Mouse (Mus musculus) liver, embryonic 16.5 days (tissue): ENCODE measurements around the gene Zscan22. TPM values are rescaled to one million over a fixed set of nuclear protein-coding genes. Genes with fewer than 3 reads are reported as not detected.
A peak's percentile ranks its signal among the peaks of the same experiment; 100 is the strongest.
"Not testable (repeated sequence)": the region's sequence is repeated elsewhere in the genome, so short reads cannot be mapped to it uniquely, and the experiment has no call there.

ENCODE experiments used
- ATAC-seq: fragments of 200-750 bp; cut with Nextera tagmentation; 2 replicates; pipeline ENCODE4 v1.8.0; 2017; ENCODE audit warnings: low read depth, mild to moderate bottlenecking, moderate number of reproducible peaks, moderate library complexity
- H3K27ac ChIP-seq: fragments of 300-500 bp; sonication (generic); 2 replicates; pipeline ENCODE4 v1.5.1; 2014; ENCODE audit warnings: mild to moderate bottlenecking, low read length
- H3K27me3 ChIP-seq: fragments of 300-500 bp; sonication (generic); 2 replicates; pipeline ENCODE4 v1.6.1; 2014; ENCODE audit warnings: low read depth, low read length, mixed read lengths; ENCODE audit not compliant: control insufficient read depth, insufficient read depth
- H3K36me3 ChIP-seq: fragments of 300-500 bp; sonication (generic); 2 replicates; pipeline ENCODE4 v1.6.1; 2014; ENCODE audit warnings: mild to moderate bottlenecking; ENCODE audit not compliant: control insufficient read depth, insufficient read depth
- H3K4me1 ChIP-seq: fragments of 300-500 bp; sonication (generic); 2 replicates; pipeline ENCODE4 v1.6.1; 2014; ENCODE audit warnings: low read depth, low read length, mixed read lengths; ENCODE audit not compliant: control insufficient read depth
- H3K4me2 ChIP-seq: fragments of 300-500 bp; sonication (generic); 2 replicates; pipeline ENCODE4 v1.6.1; 2014; ENCODE audit warnings: low read depth, low read length, mixed read lengths
- H3K4me3 ChIP-seq: fragments of 300-500 bp; sonication (generic); 2 replicates; pipeline ENCODE4 v1.5.1; 2014; ENCODE audit warnings: low read depth, mild to moderate bottlenecking, low read length
- H3K9ac ChIP-seq: fragments of 300-500 bp; sonication (generic); 2 replicates; pipeline ENCODE4 v1.6.1; 2014; ENCODE audit warnings: low read depth, low read length
- H3K9me3 ChIP-seq: fragments of 300-500 bp; sonication (generic); replicated peaks from 2 replicates; pipeline ENCODE4 v1.6.1; 2016; ENCODE audit warnings: low read length; ENCODE audit not compliant: control insufficient read depth
- WGBS: fragments of 180-500 bp; shearing (Covaris S2); extraction: QIAGEN DNeasy Blood & Tissue Kit; methylation state at CpG from one replicate; pipeline ENCODE4 v1.1.7; 2014; ENCODE audit not compliant: insufficient replicate concordance; 5-methylcytosine and 5-hydroxymethylcytosine counted together
- polyA plus RNA-seq: library from polyadenylated mRNA; unstranded; fragments of >200 nt; fragmentation: Nextera tagmentation; extraction: Ambion mirVana; gene quantifications from 2 replicates; pipeline ENCODE4 v1.2.1, GENCODE M21; 2015

Zscan22 gene
- 3.3 and 3.9 TPM in 2 replicates for polyA plus RNA-seq

- Histone ChIP-seq H3K9me3 (no peaks in the 10 kb centered on the region), H3K4me1 (peaks cover 8% of the 10 kb centered on the region), H3K36me3 (no peaks in the 10 kb centered on the region), H3K27ac (no peak within 1 kb of the TSS), H3K4me3 (peak within 1 kb of the TSS; percentile 75), H3K4me2 (peak within 1 kb of the TSS; percentile 40), H3K9ac (peak within 1 kb of the TSS; percentile 53), H3K27me3 (no peaks in the 10 kb centered on the region)
- WGBS: 4% methylated on average over 36 of the region's 36 CpGs
- peak; percentile 100 for ATAC-seq
These were observed at the start of gene Zscan22 for GRCm38 (mm10) chr7:12897655-12898410. Gene Zscan22 (plus strand): TSS chr7:12897815.

DNA sequence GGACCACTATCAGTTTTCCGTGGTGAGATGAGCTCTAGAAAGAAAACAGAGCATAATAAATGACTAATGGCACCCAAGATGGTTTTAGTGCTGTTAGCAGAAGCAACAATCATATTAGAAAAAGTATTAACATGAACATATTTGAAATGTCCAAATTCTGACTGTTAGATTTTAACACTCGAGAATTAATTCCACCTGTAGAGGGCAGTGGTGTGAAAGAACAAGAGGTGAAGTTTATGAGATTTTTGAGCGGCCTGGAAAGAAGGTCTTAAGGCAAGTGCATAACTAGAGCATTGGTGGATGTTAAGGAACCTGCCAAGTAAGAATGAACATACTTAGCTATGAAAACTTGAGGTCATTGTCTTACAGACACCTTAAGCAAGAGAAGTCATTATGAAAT, 23.3 kb upstream of the Zscan22 start:
- no peaks in the 10 kb centered on the region for H3K36me3 ChIP-seq
- H3K4me2 ChIP-seq: no peak overlapping the region
- H3K9me3 ChIP-seq: 0 out of 2 replicates have a peak, but pooled peaks cover under 1% of the 10 kb centered on the region
- ATAC-seq: no peak
- H3K27ac ChIP-seq: no peak overlapping the region
- 8% methylated on average over 3 of the region's 3 CpGs for WGBS
- H3K27me3 ChIP-seq: no peaks in the 10 kb centered on the region
- no peak overlapping the region for H3K9ac ChIP-seq
- no peaks in the 10 kb centered on the region for H3K4me1 ChIP-seq
- no peak overlapping the region for H3K4me3 ChIP-seq

- H3K27me3 ChIP-seq: no peaks in the 10 kb centered on the region
- no peak overlapping the region for H3K4me3 ChIP-seq
- H3K9ac ChIP-seq: no peak overlapping the region
- H3K36me3 ChIP-seq: no peaks in the 10 kb centered on the region
- peaks cover 7% of the 10 kb centered on the region for H3K4me1 ChIP-seq
- no peak overlapping the region for H3K4me2 ChIP-seq
- H3K9me3 ChIP-seq: no peaks in the 10 kb centered on the region
- H3K27ac ChIP-seq: no peak overlapping the region
- ATAC-seq: no peak
These were observed 17.6 kb upstream of the Zscan22 start for GRCm38 (mm10) chr7:12880036-12880435.

DNA sequence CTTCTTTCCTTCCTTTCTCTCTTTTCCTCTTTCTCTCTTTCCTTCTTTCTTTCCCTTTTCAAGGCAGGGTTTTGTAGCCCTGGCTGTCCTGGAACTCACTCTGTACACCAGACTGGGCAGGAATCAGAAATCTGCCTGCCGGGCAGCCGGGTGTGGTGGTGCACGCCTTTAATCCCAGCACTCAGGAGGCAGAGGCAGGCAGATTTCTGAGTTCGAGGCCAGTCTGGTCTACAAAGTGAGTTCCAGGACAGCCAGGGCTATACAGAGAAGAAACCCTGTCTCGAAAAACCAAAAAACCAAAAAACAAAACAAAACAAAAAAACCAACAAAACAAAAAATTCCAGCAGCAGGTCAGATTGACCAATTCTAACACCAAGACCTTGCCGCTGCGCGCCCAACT, 17.1 kb upstream of the Zscan22 start:
- 31% methylated on average over 8 of the region's 8 CpGs for WGBS
- H3K27ac ChIP-seq, H3K4me1 ChIP-seq, H3K9me3 ChIP-seq, ATAC-seq, H3K36me3 ChIP-seq, H3K27me3 ChIP-seq: not testable (repeated sequence)
- peak overlapping the region; percentile 77; the same call in 1 of the 2 replicates for H3K9ac ChIP-seq
- H3K4me2 ChIP-seq: peak overlapping the region; percentile 92
- H3K4me3 ChIP-seq: peak overlapping the region; percentile 79

- H3K4me1 ChIP-seq: peaks cover 7% of the 10 kb centered on the region
- no peaks in the 10 kb centered on the region for H3K36me3 ChIP-seq
- H3K27me3 ChIP-seq: no peaks in the 10 kb centered on the region
- peak within 1 kb of the TSS; percentile 92 for H3K4me2 ChIP-seq
- peak within 1 kb of the TSS; percentile 44 for H3K27ac ChIP-seq
- H3K9me3 ChIP-seq: no peaks in the 10 kb centered on the region
- peak within 1 kb of the TSS; percentile 79 for H3K4me3 ChIP-seq
- 1% methylated on average over 35 of the region's 35 CpGs for WGBS
- ATAC-seq: peak; percentile 100
- peak within 1 kb of the TSS; percentile 77 for H3K9ac ChIP-seq
These were observed 16.5 kb upstream of the Zscan22 start, which contains the start of gene Zfp128 for GRCm38 (mm10) chr7:12880911-12881660. Gene Zfp128 (plus strand): TSS chr7:12881177.

DNA sequence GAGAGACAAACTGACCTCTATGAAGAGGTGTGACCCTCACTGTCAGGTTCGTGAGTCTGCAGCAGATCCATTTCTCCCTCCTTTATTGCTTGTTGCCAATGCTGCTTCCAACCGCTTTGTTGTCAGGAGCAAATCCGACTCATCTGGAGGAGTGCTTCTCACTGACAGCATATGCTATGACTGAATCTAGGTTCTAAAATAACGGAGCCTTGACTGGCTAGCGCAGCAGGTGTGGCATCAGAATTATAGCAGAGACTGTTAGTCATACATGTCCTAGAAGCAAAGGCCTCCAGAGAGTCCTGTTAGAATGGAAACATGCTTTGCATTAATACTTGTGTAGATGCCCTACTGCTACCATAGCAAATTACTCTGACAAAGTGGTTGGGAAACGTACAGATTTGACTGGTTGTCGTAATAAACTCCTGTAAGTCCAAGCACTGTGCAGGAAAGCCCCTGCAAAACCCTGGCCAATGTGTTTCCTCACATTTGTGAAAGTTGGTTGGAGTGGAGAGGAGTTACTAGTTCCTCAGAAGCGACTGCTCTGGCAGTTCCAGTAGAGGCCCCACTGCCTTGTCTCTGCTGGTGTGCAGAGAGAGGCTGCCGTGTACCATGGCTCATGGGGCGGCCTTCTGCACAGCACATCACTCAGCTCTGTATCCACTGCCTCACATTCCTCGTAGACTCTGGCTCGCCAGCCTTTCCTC, 10.9 kb upstream of the Zscan22 start:
- H3K27ac ChIP-seq: no peak overlapping the region
- no peak overlapping the region for H3K4me2 ChIP-seq
- H3K4me1 ChIP-seq: peaks cover 2% of the 10 kb centered on the region
- peaks cover 11% of the 10 kb centered on the region for H3K36me3 ChIP-seq
- no peak overlapping the region for H3K4me3 ChIP-seq
- H3K9ac ChIP-seq: no peak overlapping the region
- ATAC-seq: no peak
- WGBS: 76% methylated on average over 12 of the region's 12 CpGs
- H3K9me3 ChIP-seq: no peaks in the 10 kb centered on the region
- H3K27me3 ChIP-seq: no peaks in the 10 kb centered on the region

- H3K36me3 ChIP-seq: peaks cover 11% of the 10 kb centered on the region
- H3K4me2 ChIP-seq: no peak overlapping the region
- H3K9ac ChIP-seq: no peak overlapping the region
- no peak overlapping the region for H3K27ac ChIP-seq
- H3K4me1 ChIP-seq: no peaks in the 10 kb centered on the region
- no peak for ATAC-seq
- H3K4me3 ChIP-seq: no peak overlapping the region
- H3K27me3 ChIP-seq: no peaks in the 10 kb centered on the region
- no peaks in the 10 kb centered on the region for H3K9me3 ChIP-seq
- WGBS: 64% methylated on average over 5 of the region's 5 CpGs
These were observed 10.0 kb upstream of the Zscan22 start for GRCm38 (mm10) chr7:12887585-12887984.

- H3K36me3 ChIP-seq: peaks cover 11% of the 10 kb centered on the region
- no peak overlapping the region for H3K9ac ChIP-seq
- no peaks in the 10 kb centered on the region for H3K4me1 ChIP-seq
- H3K9me3 ChIP-seq: no peaks in the 10 kb centered on the region
- WGBS: 77% methylated on average over 14 of the region's 14 CpGs
- no peak overlapping the region for H3K4me3 ChIP-seq
- no peak overlapping the region for H3K27ac ChIP-seq
- no peak overlapping the region for H3K4me2 ChIP-seq
- ATAC-seq: no peak
- H3K27me3 ChIP-seq: no peaks in the 10 kb centered on the region
These were observed 6.7 kb upstream of the Zscan22 start for GRCm38 (mm10) chr7:12890928-12891327.
